In the genomic region with DNA sequence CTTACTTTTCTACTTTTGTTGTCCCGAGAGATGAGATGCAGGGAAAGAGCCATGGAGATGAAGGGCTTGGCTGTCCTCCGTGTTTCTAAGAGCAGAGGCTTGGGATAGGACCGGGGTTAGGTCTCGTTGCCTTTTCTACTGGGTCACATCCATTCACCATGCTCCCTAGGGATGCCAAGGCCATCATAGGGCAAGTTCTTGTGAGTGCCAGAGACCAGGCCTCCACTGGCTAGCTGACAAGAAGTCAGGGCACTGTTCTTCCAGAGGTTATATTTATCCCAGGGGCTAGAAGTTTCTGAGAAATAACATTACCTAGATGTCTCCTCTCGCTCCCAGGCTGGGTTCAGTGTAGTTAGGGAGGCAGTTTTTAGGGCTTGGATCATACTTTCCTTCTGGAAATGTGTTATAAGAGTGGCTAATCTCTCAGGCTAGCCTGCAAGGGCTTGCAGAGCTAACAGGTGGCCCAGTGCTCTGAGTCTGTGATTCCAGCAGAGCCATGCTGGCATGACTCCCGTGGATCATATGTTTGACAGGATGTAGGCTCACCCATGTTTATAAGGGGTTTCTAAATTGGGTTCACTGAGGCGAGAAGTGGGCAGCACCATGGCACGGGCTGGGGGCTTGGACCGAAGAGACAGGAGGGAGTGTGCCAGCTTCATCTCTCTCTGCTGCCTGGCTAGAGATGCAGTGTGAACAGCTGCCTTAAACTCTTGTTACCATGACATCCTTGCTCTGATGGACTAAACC, we compare ENCODE assay signal across 13 mouse cellular contexts.
A peak's percentile ranks its signal among the peaks of the same experiment; 100 is the strongest.
DNase-seq lines count a peak whose midpoint lies in the region; ATAC-seq lines count a peak whose summit lies in the region.
"Had no signal": no experiment of that assay in that cellular context is flagged by ENCODE, and none has a peak within 500 bp of the region (broad histone marks: within the 10 kb centered on the region; RNA-seq: fewer than 3 reads in every experiment).

No protein-coding gene starts in this region.

- 81% methylated on average over 9 of the region's 9 CpGs for WGBS in hindbrain, embryonic 15.5 days
- 88% methylated on average over 9 of the region's 9 CpGs for WGBS in hindbrain, embryonic 13.5 days
- 71% methylated on average over 9 of the region's 9 CpGs for WGBS in heart, embryonic 15.5 days
- 76% methylated on average over 9 of the region's 9 CpGs for WGBS in kidney, embryonic 16.5 days
- WGBS in midbrain, embryonic 15.5 days: 85% methylated on average over 9 of the region's 9 CpGs

- H3K27ac ChIP-seq in hindbrain, embryonic 15.5 days (replicated peaks): no peak overlapping the region
- H3K27ac ChIP-seq in hindbrain, embryonic 13.5 days: no peak overlapping the region
- peak overlapping the region; percentile 68; the same call in 1 of the 2 replicates for H3K27ac ChIP-seq in heart, embryonic 15.5 days
- H3K27ac ChIP-seq in kidney, embryonic 16.5 days (ENCODE audit: low read length): no peak overlapping the region
- H3K27ac ChIP-seq in midbrain, embryonic 15.5 days: no peak overlapping the region
- H3K27ac ChIP-seq: liver, embryonic 14.5 days had no signal

- no peaks in the 10 kb centered on the region for H3K4me1 ChIP-seq in hindbrain, embryonic 15.5 days (replicated peaks)
- H3K4me1 ChIP-seq in hindbrain, embryonic 13.5 days (replicated peaks): peaks cover 3% of the 10 kb centered on the region; the same call in 1 of the 2 replicates
- H3K4me1 ChIP-seq in heart, embryonic 15.5 days (replicated peaks): peaks cover 20% of the 10 kb centered on the region
- H3K4me1 ChIP-seq in kidney, embryonic 16.5 days (ENCODE audit: insufficient read depth, low read length): peaks cover 10% of the 10 kb centered on the region; the same call in 1 of the 2 replicates
- H3K4me1 ChIP-seq in midbrain, embryonic 15.5 days: no peaks in the 10 kb centered on the region

- no peaks in the 10 kb centered on the region for H3K27me3 ChIP-seq in hindbrain, embryonic 15.5 days
- no peaks in the 10 kb centered on the region for H3K27me3 ChIP-seq in hindbrain, embryonic 13.5 days
- H3K27me3 ChIP-seq in heart, embryonic 15.5 days: peaks cover 5% of the 10 kb centered on the region; the same call in 1 of the 2 replicates
- no peaks in the 10 kb centered on the region for H3K27me3 ChIP-seq in kidney, embryonic 16.5 days (ENCODE audit: insufficient read depth, low read length)
- no peaks in the 10 kb centered on the region for H3K27me3 ChIP-seq in midbrain, embryonic 15.5 days (replicated peaks)
- H3K27me3 ChIP-seq: CH12.LX had no signal

- no peaks in the 10 kb centered on the region; the same call in 1 of the 2 replicates for H3K36me3 ChIP-seq in hindbrain, embryonic 15.5 days
- H3K36me3 ChIP-seq in hindbrain, embryonic 13.5 days: no peaks in the 10 kb centered on the region
- no peaks in the 10 kb centered on the region for H3K36me3 ChIP-seq in heart, embryonic 15.5 days
- no peaks in the 10 kb centered on the region for H3K36me3 ChIP-seq in kidney, embryonic 16.5 days (ENCODE audit: insufficient read depth, low read length)
- no peaks in the 10 kb centered on the region for H3K36me3 ChIP-seq in midbrain, embryonic 15.5 days (replicated peaks)

- no peak overlapping the region for H3K9ac ChIP-seq in hindbrain, embryonic 15.5 days
- H3K9ac ChIP-seq in hindbrain, embryonic 13.5 days: no peak overlapping the region
- H3K9ac ChIP-seq in heart, embryonic 15.5 days: no peak overlapping the region
- H3K9ac ChIP-seq in kidney, embryonic 16.5 days (replicated peaks; ENCODE audit: low read length): no peak overlapping the region
- no peak overlapping the region for H3K9ac ChIP-seq in midbrain, embryonic 15.5 days
- H3K9ac ChIP-seq: liver, embryonic 14.5 days had no signal

- no peaks in the 10 kb centered on the region for H3K9me3 ChIP-seq in hindbrain, embryonic 15.5 days
- H3K9me3 ChIP-seq in hindbrain, embryonic 13.5 days: no peaks in the 10 kb centered on the region
- H3K9me3 ChIP-seq in heart, embryonic 15.5 days (replicated peaks): no peaks in the 10 kb centered on the region
- H3K9me3 ChIP-seq in kidney, embryonic 16.5 days (ENCODE audit: low read length): no peaks in the 10 kb centered on the region
- H3K9me3 ChIP-seq in midbrain, embryonic 15.5 days: no peaks in the 10 kb centered on the region

- no peak overlapping the region for H3K4me3 ChIP-seq in hindbrain, embryonic 15.5 days
- no peak overlapping the region for H3K4me3 ChIP-seq in hindbrain, embryonic 13.5 days
- H3K4me3 ChIP-seq in heart, embryonic 15.5 days: no peak overlapping the region
- no peak overlapping the region for H3K4me3 ChIP-seq in kidney, embryonic 16.5 days (ENCODE audit: low read length)
- H3K4me3 ChIP-seq in midbrain, embryonic 15.5 days: no peak overlapping the region
- H3K4me3 ChIP-seq: erythroblast, embryonic 14.5 days; myocyte had no signal

- H3K4me2 ChIP-seq in hindbrain, embryonic 15.5 days: no peak overlapping the region
- H3K4me2 ChIP-seq in hindbrain, embryonic 13.5 days: no peak overlapping the region
- no peak overlapping the region for H3K4me2 ChIP-seq in heart, embryonic 15.5 days
- no peak overlapping the region for H3K4me2 ChIP-seq in kidney, embryonic 16.5 days (replicated peaks; ENCODE audit: low read depth, low read length)
- H3K4me2 ChIP-seq in midbrain, embryonic 15.5 days: no peak overlapping the region

- peak; percentile 61 to 74 for DNase-seq in cerebellum, postnatal 25 days
- peak; percentile 82 to 93 for DNase-seq in right cerebral cortex, postnatal 10 days (ENCODE audit: low spot score in 2 of 2)
- no peak for DNase-seq in spleen, postnatal 36 days (ENCODE audit: low spot score in 2 of 2)

- 0 out of 2 replicates have a peak, but pooled peaks have one; percentile 24 for ATAC-seq in hindbrain, embryonic 15.5 days (ENCODE audit: low FRiP score, low read depth)
- no peak for ATAC-seq in hindbrain, embryonic 13.5 days (ENCODE audit: low FRiP score)
- no peak for ATAC-seq in heart, embryonic 15.5 days (replicated peaks; ENCODE audit: insufficient number of reproducible peaks, insufficient read depth, low FRiP score, low read depth)
- ATAC-seq in kidney, embryonic 16.5 days (ENCODE audit: low FRiP score, low TSS enrichment): no peak
- no peak for ATAC-seq in midbrain, embryonic 15.5 days (replicated peaks)
- ATAC-seq: intestine, postnatal 0 days had no signal

Comparison
In these comparisons a context has a peak if more than half of its experiments do, and no peak if none do; other contexts are left out.
1. DNase-seq: peak in cerebellum, postnatal 25 days (2 of 2) and right cerebral cortex, postnatal 10 days (2 of 2); none in spleen, postnatal 36 days (0 of 2).